Mouse (Mus musculus) CD4-positive naive resting alpha-beta T cell, adult 57 days (primary cell): ENCODE data around the gene Cnot10. TPM values are rescaled to one million over a fixed set of nuclear protein-coding genes. Genes with fewer than 3 reads are reported as not detected.

Source experiments
- total RNA-seq: library from RNA; stranded (reverse); gene quantifications from one replicate; pipeline ENCODE4 v1.2.4, GENCODE M21; 2023

The Cnot10 gene
- total RNA-seq, result 67.6 TPM

GRCm38 (mm10) chr9:114639839-114640646 lies at the start of gene Cnot10:
TSS of gene Cnot10 (minus strand) at chr9:114640184.

DNA sequence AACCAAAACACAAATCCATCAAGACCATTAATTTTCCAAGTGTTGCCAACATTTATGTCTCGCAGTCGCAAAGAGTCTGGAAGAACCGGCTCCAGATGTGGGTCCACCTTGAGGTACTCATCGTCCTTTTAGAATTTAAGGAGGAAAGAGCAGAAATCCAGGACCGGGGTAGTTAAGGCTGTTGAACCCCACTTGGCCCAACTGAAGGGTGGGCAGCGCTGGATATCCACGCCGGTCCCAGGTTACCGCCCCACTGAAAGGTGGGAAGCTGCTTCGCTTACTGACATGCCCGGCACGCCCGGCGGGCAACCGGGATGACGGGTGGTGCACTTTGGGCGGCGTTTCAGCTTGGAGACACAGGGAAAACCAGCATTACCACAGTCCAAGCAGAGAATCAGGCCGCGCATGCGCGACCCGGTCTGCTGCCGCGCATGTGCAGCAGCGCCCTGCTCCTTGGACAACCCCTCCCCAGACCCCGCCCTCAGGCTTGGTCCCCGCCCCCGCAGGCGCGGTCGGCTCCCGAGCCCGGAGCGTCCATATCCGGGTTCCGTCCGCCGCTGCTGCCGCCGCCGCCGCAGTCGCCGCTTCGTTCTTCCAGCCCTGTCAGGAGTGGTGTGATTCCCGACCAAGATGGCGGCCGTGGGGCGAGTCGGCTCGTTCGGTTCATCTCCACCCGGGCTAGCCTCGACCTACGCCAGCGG lies 48.4 kb upstream of the Cnot10 start, which contains the start of gene Dync1li1:
Gene Dync1li1 (plus strand): TSS at position 539 of the 701 bp plus-strand sequence.

GRCm38 (mm10) chr9:114563761-114564606 lies 76.0 kb downstream of the Cnot10 start, which contains the start of gene Trim71:
TSS of gene Trim71 (minus strand) at chr9:114564369.

Other genes starting within 250 kb of the Cnot10 start
- gene Crtap, start 249.5 kb downstream of the Cnot10 start, total RNA-seq, result 7.3 TPM
- gene Glb1, start 239.1 kb downstream of the Cnot10 start, total RNA-seq, result 22.8 TPM
- 14.2 TPM for gene Tmppe, start 239.1 kb downstream of the Cnot10 start, total RNA-seq
- gene Ccr4, start 135.3 kb downstream of the Cnot10 start, total RNA-seq, result 0.53 TPM
- gene C130032M10Rik, start 124.5 kb downstream of the Cnot10 start, total RNA-seq, result not detected
- not detected for gene Trim71, start 75.8 kb downstream of the Cnot10 start, total RNA-seq
- 46.6 TPM for gene Dync1li1, start 48.6 kb upstream of the Cnot10 start, total RNA-seq
- 105 TPM for gene Cmtm6, start 90.9 kb upstream of the Cnot10 start, total RNA-seq
- gene Cmtm7, start 141.7 kb upstream of the Cnot10 start, total RNA-seq, result 65.7 TPM
- not detected for gene Cmtm8, start 204.0 kb upstream of the Cnot10 start, total RNA-seq